Mouse (Mus musculus) right cerebral cortex, adult 2 months (tissue): Measurements from ENCODE around the gene Dhh.

Source experiments
- DNase-seq, 2 experiments: peaks; one replicate each; pipeline ENCODE4 v3.0.0; 2021 to 2022; ENCODE audit warnings: low spot score in 2 of 2

The Dhh gene

GRCm38 (mm10) chr15:98851229-98851818 is 47.0 kb downstream of the Dhh start:
- no peak for DNase-seq

- DNase-seq = no peak
Measured at GRCm38 (mm10) chr15:98850668-98851067, 47.7 kb downstream of the Dhh start.

GRCm38 (mm10) chr15:98849956-98850600 is 48.3 kb downstream of the Dhh start:
- DNase-seq = no peak

GRCm38 (mm10) chr15:98849165-98849564 is 49.2 kb downstream of the Dhh start:
- no peak for DNase-seq

- no peak for DNase-seq
Measured at GRCm38 (mm10) chr15:98846140-98846539, 52.2 kb downstream of the Dhh start.

- DNase-seq = no peak
Measured at GRCm38 (mm10) chr15:98845149-98845548, 53.2 kb downstream of the Dhh start.

- DNase-seq = no peak
Measured at GRCm38 (mm10) chr15:98843595-98844223, 54.6 kb downstream of the Dhh start.
